Mouse (Mus musculus): ENCODE data around the gene Vps26a.

GRCm38 (mm10) chr10:62421127-62421526, 65.5 kb downstream of the Vps26a start:
- TF ChIP-seq CTCF (IDR thresholded peaks at IDR 0.05; ENCODE audit: control insufficient read depth, insufficient read depth, insufficient replicate concordance, low read depth, low read length) (no peak), POLR2A (IDR thresholded peaks at IDR 0.05; ENCODE audit: control insufficient read depth, low read depth, low read length) (no peak)
